Mouse (Mus musculus) erythroblast, embryonic 14.5 days (primary cell): Measurements from ENCODE around the gene Eif4g1. TPM values are rescaled to one million over a fixed set of nuclear protein-coding genes. Genes with fewer than 3 reads are reported as not detected.
"Not testable (repeated sequence)": the region's sequence is repeated elsewhere in the genome, so short reads cannot be mapped to it uniquely, and the experiment has no call there.

Experiments
- H3K27me3 ChIP-seq: 2 replicates; pipeline ENCODE4 v1.6.1; 2012; ENCODE audit warnings: inconsistent platforms; ENCODE audit not compliant: control insufficient read depth
- H3K36me3 ChIP-seq: 2 replicates; pipeline ENCODE4 v1.6.1; 2012; ENCODE audit warnings: mild to moderate bottlenecking, inconsistent platforms; ENCODE audit not compliant: control insufficient read depth
- H3K4me1 ChIP-seq: 2 replicates; pipeline ENCODE4 v1.6.1; 2012; ENCODE audit warnings: inconsistent platforms; ENCODE audit not compliant: control insufficient read depth
- H3K4me3 ChIP-seq: replicated peaks from 2 replicates; pipeline ENCODE3; 2012; ENCODE audit warnings: moderate library complexity, mild to moderate bottlenecking, inconsistent platforms
- H3K9me3 ChIP-seq: 2 replicates; pipeline ENCODE4 v1.6.1; 2012; ENCODE audit warnings: low read length, inconsistent platforms, mixed read lengths; ENCODE audit not compliant: control insufficient read depth
- GATA1 ChIP-seq: IDR thresholded peaks from 2 replicates; pipeline ENCODE4 v1.6.1; 2012; ENCODE audit warnings: low read length, inconsistent platforms, mixed read lengths
- TAL1 ChIP-seq: IDR thresholded peaks from 3 replicates; pipeline ENCODE4 v1.6.1; 2012; ENCODE audit warnings: low read length, inconsistent platforms, mixed read lengths
- polyA plus RNA-seq: library from polyadenylated mRNA; stranded (reverse); fragments of >175 nt; gene quantifications from 2 replicates; pipeline ENCODE4 v1.2.3, GENCODE M21; 2012

Gene Eif4g1
- 37.6 and 54.8 TPM in 2 replicates for polyA plus RNA-seq

- H3K4me1 ChIP-seq, result peaks cover 10% of the 10 kb centered on the region
- H3K36me3 ChIP-seq, result peaks cover 19% of the 10 kb centered on the region
- not testable (repeated sequence) for H3K4me3 ChIP-seq, H3K27me3 ChIP-seq, H3K9me3 ChIP-seq
These were observed at the start of gene Eif4g1 for GRCm38 (mm10) chr16:20668013-20668412. TSS of gene Eif4g1 (plus strand) at chr16:20668313.

- H3K27me3 ChIP-seq, result peaks cover 74% of the 10 kb centered on the region
- no peaks in the 10 kb centered on the region for H3K36me3 ChIP-seq
- peak overlapping the region; percentile 24 for H3K4me3 ChIP-seq
- peaks cover 27% of the 10 kb centered on the region for H3K4me1 ChIP-seq
- H3K9me3 ChIP-seq, result peaks cover 12% of the 10 kb centered on the region; the same call in 1 of the 2 replicates
- TF ChIP-seq TAL1, result no peak
- TF ChIP-seq GATA1, result no peak
These were observed 48.3 kb upstream of the Eif4g1 start for GRCm38 (mm10) chr16:20619541-20620398.

GRCm38 (mm10) chr16:20620399-20620735, 47.7 kb upstream of the Eif4g1 start:
- peak overlapping the region; percentile 69 for H3K4me3 ChIP-seq
- H3K9me3 ChIP-seq, result peaks cover 12% of the 10 kb centered on the region; the same call in 1 of the 2 replicates
- H3K4me1 ChIP-seq, result peaks cover 27% of the 10 kb centered on the region
- peaks cover 79% of the 10 kb centered on the region for H3K27me3 ChIP-seq
- no peaks in the 10 kb centered on the region for H3K36me3 ChIP-seq
- TF ChIP-seq TAL1, result no peak
- no peak for TF ChIP-seq GATA1

GRCm38 (mm10) chr16:20620751-20621190, 47.3 kb upstream of the Eif4g1 start:
- Histone ChIP-seq H3K4me3 (peak overlapping the region; percentile 69), H3K27me3 (peaks cover 83% of the 10 kb centered on the region), H3K36me3 (no peaks in the 10 kb centered on the region), H3K4me1 (peaks cover 27% of the 10 kb centered on the region), H3K9me3 (peaks cover 12% of the 10 kb centered on the region; the same call in 1 of the 2 replicates)
- TF ChIP-seq GATA1 (no peak), TAL1 (no peak)

- peaks cover 85% of the 10 kb centered on the region for H3K27me3 ChIP-seq
- TF ChIP-seq TAL1 (no peak), GATA1 (no peak)
These were observed 46.7 kb upstream of the Eif4g1 start, which contains the start of gene Camk2n2 for GRCm38 (mm10) chr16:20621191-20621990. TSS of gene Camk2n2 (minus strand) at chr16:20621287.

GRCm38 (mm10) chr16:20621991-20622685, 46.0 kb upstream of the Eif4g1 start:
- Histone ChIP-seq H3K36me3 (no peaks in the 10 kb centered on the region), H3K4me3 (peak overlapping the region; percentile 69), H3K27me3 (peaks cover 92% of the 10 kb centered on the region), H3K4me1 (peaks cover 27% of the 10 kb centered on the region), H3K9me3 (peaks cover 12% of the 10 kb centered on the region; the same call in 1 of the 2 replicates)
- TF ChIP-seq GATA1 (no peak), TAL1 (no peak)

More at GRCm38 (mm10) chr16:20621191-20621990, 46.7 kb upstream of the Eif4g1 start, which contains the start of gene Camk2n2:
- H3K9me3 ChIP-seq, result peaks cover 12% of the 10 kb centered on the region; the same call in 1 of the 2 replicates
- H3K4me1 ChIP-seq, result peaks cover 27% of the 10 kb centered on the region
- H3K4me3 ChIP-seq, result peak within 1 kb of the TSS; percentile 69
- no peaks in the 10 kb centered on the region for H3K36me3 ChIP-seq

- Histone ChIP-seq H3K27me3 (peaks cover 85% of the 10 kb centered on the region), H3K4me1 (peaks cover 27% of the 10 kb centered on the region), H3K9me3 (peaks cover 12% of the 10 kb centered on the region; the same call in 1 of the 2 replicates), H3K4me3 (no peak overlapping the region), H3K36me3 (no peaks in the 10 kb centered on the region)
- TF ChIP-seq TAL1, result no peak
- TF ChIP-seq GATA1, result no peak
These were observed 44.9 kb upstream of the Eif4g1 start for GRCm38 (mm10) chr16:20623211-20623610.

GRCm38 (mm10) chr16:20628871-20629391, 39.2 kb upstream of the Eif4g1 start:
- peaks cover 3% of the 10 kb centered on the region; the same call in 1 of the 2 replicates for H3K4me1 ChIP-seq
- no peaks in the 10 kb centered on the region for H3K36me3 ChIP-seq
- H3K4me3 ChIP-seq, result no peak overlapping the region
- H3K9me3 ChIP-seq, result no peaks in the 10 kb centered on the region; the same call in 1 of the 2 replicates
- TF ChIP-seq GATA1 (no peak), TAL1 (no peak)
- peaks cover 64% of the 10 kb centered on the region for H3K27me3 ChIP-seq
